Mouse (Mus musculus) embryonic facial prominence, embryonic 12.5 days (tissue): ENCODE measurements at regions not wholly inside any gene's neighbourhood (a gene's known extent, or its start where the extent isn't known, plus 50 kb on each side); places are given as distances from the start of the nearest gene placed in this dataset.

Experiments used
- ATAC-seq: fragments of 200-750 bp; cut with Nextera tagmentation; 2 replicates; pipeline ENCODE4 v1.8.0; 2017; ENCODE audit not compliant: insufficient number of reproducible peaks, insufficient read depth, low FRiP score, low TSS enrichment
- H3K27ac ChIP-seq: fragments of 300-500 bp; sonication (generic); 2 replicates; pipeline ENCODE4 v1.5.1; 2016; ENCODE audit warnings: mild to moderate bottlenecking
- H3K27me3 ChIP-seq: fragments of 300-500 bp; sonication (generic); 2 replicates; pipeline ENCODE4 v1.6.1; 2016; ENCODE audit warnings: mild to moderate bottlenecking, moderate library complexity
- H3K36me3 ChIP-seq: fragments of 300-500 bp; sonication (generic); 2 replicates; pipeline ENCODE4 v1.6.1; 2016; ENCODE audit warnings: mild to moderate bottlenecking
- H3K4me1 ChIP-seq: fragments of 300-500 bp; sonication (generic); 2 replicates; pipeline ENCODE4 v1.6.1; 2016
- H3K4me2 ChIP-seq: fragments of 300-500 bp; sonication (generic); replicated peaks from 2 replicates; pipeline ENCODE4 v1.6.1; 2016; ENCODE audit warnings: mild to moderate bottlenecking, moderate library complexity
- H3K4me3 ChIP-seq: fragments of 300-500 bp; sonication (generic); 2 replicates; pipeline ENCODE4 v1.5.1; 2016; ENCODE audit warnings: mild to moderate bottlenecking
- H3K9ac ChIP-seq: fragments of 300-500 bp; sonication (generic); 2 replicates; pipeline ENCODE4 v1.6.1; 2016; ENCODE audit warnings: mild to moderate bottlenecking, moderate library complexity
- H3K9me3 ChIP-seq: fragments of 300-500 bp; sonication (generic); 2 replicates; pipeline ENCODE4 v1.6.1; 2016; ENCODE audit warnings: mild to moderate bottlenecking, moderate library complexity
- WGBS: fragments of 180-500 bp; shearing (Covaris S2); methylation state at CpG from one replicate; pipeline ENCODE4 v1.1.7; 2016; 5-methylcytosine and 5-hydroxymethylcytosine counted together

GRCm38 (mm10) chr6:49961166-49961565 lies 138.7 kb downstream of the Npy start:
- Histone ChIP-seq H3K9ac (no peak overlapping the region), H3K4me3 (no peak overlapping the region), H3K27me3 (no peaks in the 10 kb centered on the region), H3K9me3 (no peaks in the 10 kb centered on the region), H3K4me1 (no peaks in the 10 kb centered on the region), H3K27ac (no peak overlapping the region), H3K36me3 (no peaks in the 10 kb centered on the region), H3K4me2 (no peak overlapping the region)
- 85% methylated on average over 4 of the region's 4 CpGs for WGBS
- no peak for ATAC-seq

GRCm38 (mm10) chr6:49965944-49966545 lies 143.5 kb downstream of the Npy start:
- Histone ChIP-seq H3K4me2 (no peak overlapping the region), H3K27ac (no peak overlapping the region), H3K36me3 (no peaks in the 10 kb centered on the region), H3K9ac (no peak overlapping the region), H3K9me3 (no peaks in the 10 kb centered on the region), H3K4me1 (no peaks in the 10 kb centered on the region), H3K27me3 (no peaks in the 10 kb centered on the region), H3K4me3 (no peak overlapping the region)
- WGBS: 76% methylated on average over 5 of the region's 5 CpGs
- ATAC-seq: no peak

DNA sequence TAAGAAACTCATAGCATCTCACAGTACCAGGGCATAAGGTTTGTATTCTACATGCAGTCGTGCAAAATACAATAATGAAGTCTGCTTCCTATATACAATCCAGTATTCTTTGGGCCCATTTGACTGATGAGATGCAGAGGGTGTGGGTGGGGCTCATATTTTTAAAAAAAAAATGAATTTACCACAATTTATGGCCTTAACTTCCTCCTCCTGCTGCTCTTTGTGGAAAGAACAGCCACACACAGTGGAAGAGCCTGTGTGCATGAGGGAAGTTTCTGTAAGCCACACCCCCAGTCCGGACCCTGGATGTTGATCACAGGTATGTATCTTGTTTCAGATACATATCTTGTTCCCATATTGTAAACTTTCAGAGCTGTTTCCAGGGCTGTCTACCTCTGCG lies 143.5 kb upstream of the Mpp6 start:
- ATAC-seq: no peak
- no peak overlapping the region for H3K4me3 ChIP-seq
- H3K4me1 ChIP-seq: no peaks in the 10 kb centered on the region
- H3K27ac ChIP-seq: no peak overlapping the region
- H3K4me2 ChIP-seq: no peak overlapping the region
- H3K27me3 ChIP-seq: no peaks in the 10 kb centered on the region
- no peaks in the 10 kb centered on the region for H3K9me3 ChIP-seq
- WGBS: 79% methylated on average over 3 of the region's 3 CpGs
- no peaks in the 10 kb centered on the region for H3K36me3 ChIP-seq
- H3K9ac ChIP-seq: no peak overlapping the region

DNA sequence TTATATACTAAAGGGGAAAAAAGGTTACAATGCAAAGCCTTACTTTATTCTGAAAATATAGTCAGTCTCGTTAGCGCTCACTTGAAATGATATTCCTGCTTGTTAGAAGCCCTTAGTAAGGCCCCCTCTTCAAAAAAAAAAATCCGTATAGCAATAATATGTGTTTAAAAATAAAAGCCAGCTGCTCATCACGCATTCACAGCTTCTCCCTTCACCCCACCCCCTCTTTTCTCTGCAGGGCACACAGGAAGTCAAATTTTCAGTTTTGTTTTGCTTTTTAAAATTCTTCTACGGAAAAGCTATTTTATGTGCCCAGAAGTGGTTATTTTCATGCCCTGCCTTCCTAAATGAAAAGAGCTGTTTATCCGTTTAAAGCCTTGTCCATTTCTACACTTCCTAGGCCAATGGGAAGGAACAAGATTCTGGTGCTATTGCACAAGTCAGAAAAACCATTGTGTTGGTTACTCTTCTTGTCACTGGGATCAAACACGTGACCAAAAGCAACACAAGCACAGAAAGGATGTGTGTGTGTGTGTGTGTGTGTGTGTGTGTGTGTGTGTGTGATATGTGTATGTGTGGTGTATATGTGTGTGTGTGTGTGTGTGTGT lies 136.7 kb upstream of the Mpp6 start:
- ATAC-seq: no peak
- H3K27ac ChIP-seq: no peak overlapping the region
- H3K9ac ChIP-seq: no peak overlapping the region
- no peak overlapping the region for H3K4me2 ChIP-seq
- WGBS: 61% methylated on average over 7 of the region's 7 CpGs
- no peaks in the 10 kb centered on the region for H3K9me3 ChIP-seq
- H3K27me3 ChIP-seq: no peaks in the 10 kb centered on the region
- H3K4me3 ChIP-seq: no peak overlapping the region
- no peaks in the 10 kb centered on the region for H3K4me1 ChIP-seq
- no peaks in the 10 kb centered on the region for H3K36me3 ChIP-seq

GRCm38 (mm10) chr6:49977783-49978182 lies 132.3 kb upstream of the Mpp6 start:
- Histone ChIP-seq H3K27ac (no peak overlapping the region), H3K27me3 (no peaks in the 10 kb centered on the region), H3K9me3 (no peaks in the 10 kb centered on the region), H3K4me3 (no peak overlapping the region), H3K4me1 (no peaks in the 10 kb centered on the region), H3K9ac (no peak overlapping the region), H3K36me3 (no peaks in the 10 kb centered on the region), H3K4me2 (no peak overlapping the region)
- no peak for ATAC-seq
- WGBS: 71% methylated on average over 11 of the region's 11 CpGs

DNA sequence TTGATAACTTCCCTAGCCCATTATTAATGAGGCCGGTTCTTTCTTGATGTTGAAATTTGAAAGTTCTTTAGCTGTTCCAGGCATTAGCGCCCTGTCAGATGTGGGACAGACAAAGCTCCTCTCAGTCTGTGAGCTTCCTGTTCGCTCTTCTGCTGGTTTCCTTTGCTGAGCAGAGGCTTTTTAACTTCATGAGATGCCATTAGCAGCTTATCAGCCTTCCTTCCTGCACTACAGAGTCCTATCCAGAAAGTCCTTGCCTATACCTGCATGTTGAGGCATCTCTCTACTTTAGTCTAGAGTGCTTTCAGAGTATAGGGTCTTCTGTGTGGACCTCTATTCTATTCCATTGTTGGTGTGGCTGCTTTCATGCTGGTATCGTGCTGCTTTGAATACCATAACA lies 126.3 kb upstream of the Mpp6 start:
- Histone ChIP-seq H3K4me2 (no peak overlapping the region), H3K4me3 (no peak overlapping the region), H3K36me3 (no peaks in the 10 kb centered on the region), H3K27ac (no peak overlapping the region), H3K9me3 (no peaks in the 10 kb centered on the region), H3K4me1 (0 out of 2 replicates have a peak, but pooled peaks cover 15% of the 10 kb centered on the region), H3K27me3 (no peaks in the 10 kb centered on the region), H3K9ac (no peak overlapping the region)
- 78% methylated on average over 4 of the region's 4 CpGs for WGBS
- ATAC-seq: no peak

GRCm38 (mm10) chr6:49985127-49985526 lies 124.9 kb upstream of the Mpp6 start:
- H3K9ac ChIP-seq: no peak overlapping the region
- 24% methylated on average over 6 of the region's 6 CpGs for WGBS
- H3K4me1 ChIP-seq: 0 out of 2 replicates have a peak, but pooled peaks cover 15% of the 10 kb centered on the region
- no peak overlapping the region for H3K27ac ChIP-seq
- 0 out of 2 replicates have a peak, but pooled peaks have one; percentile 35 for ATAC-seq
- H3K4me2 ChIP-seq: no peak overlapping the region
- no peak overlapping the region for H3K4me3 ChIP-seq
- H3K27me3 ChIP-seq: no peaks in the 10 kb centered on the region
- H3K9me3 ChIP-seq: no peaks in the 10 kb centered on the region
- no peaks in the 10 kb centered on the region for H3K36me3 ChIP-seq

DNA sequence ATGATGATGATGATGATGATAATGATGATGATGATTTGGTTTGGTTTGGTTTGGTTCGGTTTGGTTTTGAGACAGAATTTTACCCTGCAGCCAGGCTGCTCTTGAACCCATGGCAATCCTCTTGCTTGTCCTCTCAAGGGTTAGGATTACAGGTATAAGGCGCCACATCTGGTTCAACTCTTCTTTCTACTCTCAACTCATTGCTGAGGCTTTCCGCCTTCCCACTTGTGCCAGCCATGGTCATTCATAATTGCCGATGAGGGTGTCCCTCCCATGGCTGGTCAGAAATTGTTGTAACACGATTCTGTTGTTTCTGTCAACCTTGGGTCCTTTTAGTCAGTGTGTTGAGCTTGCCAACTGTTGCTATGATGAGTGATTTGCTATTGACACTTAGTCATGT lies 122.9 kb upstream of the Mpp6 start:
- H3K27me3 ChIP-seq: no peaks in the 10 kb centered on the region
- WGBS: 89% methylated on average over 5 of the region's 5 CpGs
- H3K9me3 ChIP-seq: no peaks in the 10 kb centered on the region
- H3K4me3 ChIP-seq: no peak overlapping the region
- H3K9ac ChIP-seq: no peak overlapping the region
- H3K4me1 ChIP-seq: 0 out of 2 replicates have a peak, but pooled peaks cover 15% of the 10 kb centered on the region
- ATAC-seq: no peak
- no peak overlapping the region for H3K27ac ChIP-seq
- H3K36me3 ChIP-seq: no peaks in the 10 kb centered on the region
- H3K4me2 ChIP-seq: no peak overlapping the region

- no peak overlapping the region for H3K4me3 ChIP-seq
- H3K4me2 ChIP-seq: no peak overlapping the region
- no peak overlapping the region for H3K9ac ChIP-seq
- WGBS: 86% methylated on average over 3 of the region's 3 CpGs
- no peak overlapping the region for H3K27ac ChIP-seq
- H3K9me3 ChIP-seq: no peaks in the 10 kb centered on the region
- H3K4me1 ChIP-seq: 0 out of 2 replicates have a peak, but pooled peaks cover 15% of the 10 kb centered on the region
- no peaks in the 10 kb centered on the region for H3K36me3 ChIP-seq
- ATAC-seq: no peak
- no peaks in the 10 kb centered on the region for H3K27me3 ChIP-seq
Measured at GRCm38 (mm10) chr6:49987541-49988210, 122.4 kb upstream of the Mpp6 start.

DNA sequence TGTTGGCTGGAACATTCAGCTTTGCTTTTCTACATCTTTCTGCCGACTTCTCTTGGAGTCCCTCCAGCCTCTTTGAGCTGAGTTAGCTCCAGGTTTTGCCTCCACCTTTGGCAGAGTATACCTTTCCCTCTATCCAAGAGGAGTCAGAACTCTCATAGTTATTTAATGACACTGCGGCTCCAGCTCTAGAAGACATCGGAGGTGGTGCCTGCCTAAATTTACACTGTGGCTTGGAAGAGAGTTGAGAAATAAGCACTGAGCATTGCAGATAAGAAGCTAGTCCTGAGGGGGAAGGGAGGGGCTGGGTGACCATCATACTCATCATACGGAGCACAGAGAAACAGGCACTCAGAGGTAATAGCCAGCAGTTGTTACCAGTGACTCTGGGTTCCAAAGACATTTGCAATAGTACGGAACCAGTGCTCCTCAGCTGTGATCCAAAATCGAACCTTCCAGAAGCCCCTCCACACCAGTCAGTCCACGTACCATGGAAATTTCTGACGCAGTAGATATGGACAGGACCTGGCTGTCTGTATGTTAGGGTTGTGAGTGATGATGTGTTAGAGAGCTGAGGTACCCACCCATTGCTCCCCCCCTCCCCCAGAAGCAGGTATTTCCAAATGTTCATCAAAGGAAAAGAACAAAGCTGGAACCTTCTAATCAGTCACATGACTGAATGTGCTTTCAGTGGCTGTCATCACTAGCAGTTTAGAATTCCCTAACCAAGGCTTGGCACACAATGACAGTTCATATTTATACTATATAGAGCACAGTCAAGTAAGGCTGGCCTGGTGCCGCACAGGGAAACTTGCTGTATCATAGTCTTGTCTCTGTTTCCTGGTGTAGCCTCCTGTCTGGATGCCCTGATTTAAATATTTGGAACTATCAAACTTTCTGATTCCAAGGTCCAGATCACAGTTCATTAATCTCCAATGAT lies 120.2 kb upstream of the Mpp6 start:
- ATAC-seq: no peak
- Histone ChIP-seq H3K9ac (no peak overlapping the region), H3K9me3 (no peaks in the 10 kb centered on the region), H3K4me2 (no peak overlapping the region), H3K4me1 (0 out of 2 replicates have a peak, but pooled peaks cover 10% of the 10 kb centered on the region), H3K36me3 (no peaks in the 10 kb centered on the region), H3K27me3 (no peaks in the 10 kb centered on the region), H3K27ac (no peak overlapping the region), H3K4me3 (no peak overlapping the region)
- WGBS: 87% methylated on average over 9 of the region's 9 CpGs

- no peak overlapping the region for H3K4me2 ChIP-seq
- WGBS: 71% methylated on average over 8 of the region's 8 CpGs
- H3K36me3 ChIP-seq: no peaks in the 10 kb centered on the region
- no peaks in the 10 kb centered on the region for H3K9me3 ChIP-seq
- H3K4me1 ChIP-seq: 0 out of 2 replicates have a peak, but pooled peaks cover 5% of the 10 kb centered on the region
- no peak for ATAC-seq
- H3K9ac ChIP-seq: no peak overlapping the region
- no peaks in the 10 kb centered on the region for H3K27me3 ChIP-seq
- no peak overlapping the region for H3K27ac ChIP-seq
- H3K4me3 ChIP-seq: no peak overlapping the region
Measured at GRCm38 (mm10) chr6:49990522-49990858, 119.6 kb upstream of the Mpp6 start.
